Mouse (Mus musculus) cerebellum, adult 2 months (tissue): Measurements from ENCODE around the gene Dis3l.

Experiments
- CTCF ChIP-seq: fragments of 200-500 bp; IDR thresholded peaks from 2 replicates; pipeline ENCODE4 v1.5.1; 2011; ENCODE audit warnings: low read depth, mild to moderate bottlenecking, control low read depth, low read length, moderate library complexity, borderline replicate concordance; ENCODE audit not compliant: insufficient read depth
- POLR2A ChIP-seq: fragments of 200-500 bp; IDR thresholded peaks from 2 replicates; pipeline ENCODE4 v1.6.1; 2011; ENCODE audit warnings: low read length, control low read depth, borderline replicate concordance; ENCODE audit not compliant: insufficient read depth

- TF ChIP-seq POLR2A (no peak), CTCF (no peak)
Measured at GRCm38 (mm10) chr9:64371305-64371819, 30.3 kb upstream of the Dis3l start.
